Mouse (Mus musculus): Measurements from ENCODE around the gene Gm47841. TPM values are rescaled to one million over a fixed set of nuclear protein-coding genes. Genes with fewer than 3 reads are reported as not detected.

Gm47841 gene
- polyA plus RNA-seq, 1 experiment from 2014 or later = not detected

- Histone ChIP-seq H3K36me3 (ENCODE audit: control insufficient read depth, insufficient read depth, low read length) (no peaks in the 10 kb centered on the region), H3K9me3 (ENCODE audit: control insufficient read depth, low read length) (no peaks in the 10 kb centered on the region), H3K9ac (ENCODE audit: low read depth, low read length) (peak overlapping the region; percentile 82), H3K27ac (ENCODE audit: low read depth, low read length) (peak overlapping the region; percentile 71), H3K4me3 (ENCODE audit: low read length) (peak overlapping the region; percentile 68), H3K4me2 (ENCODE audit: low read length) (peak overlapping the region; percentile 90), H3K27me3 (replicated peaks; ENCODE audit: control insufficient read depth, insufficient read depth, low read length) (no peaks in the 10 kb centered on the region), H3K4me1 (ENCODE audit: control insufficient read depth, insufficient read depth, low read depth, low read length) (peaks cover 25% of the 10 kb centered on the region)
- peak; percentile 37 for ATAC-seq
- 6% methylated on average over 26 of the region's 26 CpGs for WGBS
Observed at GRCm38 (mm10) chr15:101076071-101077000, 29.1 kb upstream of the Gm47841 start.

GRCm38 (mm10) chr15:101075656-101076055, 28.5 kb upstream of the Gm47841 start:
- Histone ChIP-seq H3K36me3 (ENCODE audit: control insufficient read depth, insufficient read depth, low read length) (no peaks in the 10 kb centered on the region), H3K4me1 (ENCODE audit: control insufficient read depth, insufficient read depth, low read depth, low read length) (peaks cover 26% of the 10 kb centered on the region), H3K9ac (ENCODE audit: low read depth, low read length) (peak overlapping the region; percentile 82; the same call in 1 of the 2 replicates), H3K27me3 (replicated peaks; ENCODE audit: control insufficient read depth, insufficient read depth, low read length) (no peaks in the 10 kb centered on the region), H3K4me2 (ENCODE audit: low read length) (peak overlapping the region; percentile 90), H3K4me3 (ENCODE audit: low read length) (peak overlapping the region; percentile 68), H3K9me3 (ENCODE audit: control insufficient read depth, low read length) (no peaks in the 10 kb centered on the region), H3K27ac (ENCODE audit: low read depth, low read length) (peak overlapping the region; percentile 31; the same call in 1 of the 2 replicates)
- no peak for ATAC-seq
- WGBS = 20% methylated on average over 5 of the region's 5 CpGs

- no peaks in the 10 kb centered on the region for H3K27me3 ChIP-seq (replicated peaks; ENCODE audit: control insufficient read depth, insufficient read depth, low read length)
- H3K4me2 ChIP-seq (ENCODE audit: low read length) = no peak overlapping the region
- no peak overlapping the region for H3K9ac ChIP-seq (ENCODE audit: low read depth, low read length)
- H3K27ac ChIP-seq (ENCODE audit: low read depth, low read length) = no peak overlapping the region
- 62% methylated on average over 4 of the region's 4 CpGs for WGBS
- H3K4me1 ChIP-seq (ENCODE audit: control insufficient read depth, insufficient read depth, low read depth, low read length) = peaks cover 31% of the 10 kb centered on the region
- H3K36me3 ChIP-seq (ENCODE audit: control insufficient read depth, insufficient read depth, low read length) = no peaks in the 10 kb centered on the region
- no peak for ATAC-seq
- no peak overlapping the region for H3K4me3 ChIP-seq (ENCODE audit: low read length)
- H3K9me3 ChIP-seq (ENCODE audit: control insufficient read depth, low read length) = no peaks in the 10 kb centered on the region
Observed at GRCm38 (mm10) chr15:101075150-101075549, 28.0 kb upstream of the Gm47841 start.

- Histone ChIP-seq H3K27me3 (replicated peaks; ENCODE audit: control insufficient read depth, insufficient read depth, low read length) (no peaks in the 10 kb centered on the region), H3K9ac (ENCODE audit: low read depth, low read length) (no peak overlapping the region), H3K4me3 (ENCODE audit: low read length) (no peak overlapping the region), H3K9me3 (ENCODE audit: control insufficient read depth, low read length) (no peaks in the 10 kb centered on the region), H3K4me2 (ENCODE audit: low read length) (no peak overlapping the region), H3K36me3 (ENCODE audit: control insufficient read depth, insufficient read depth, low read length) (no peaks in the 10 kb centered on the region), H3K4me1 (ENCODE audit: control insufficient read depth, insufficient read depth, low read depth, low read length) (peaks cover 32% of the 10 kb centered on the region), H3K27ac (ENCODE audit: low read depth, low read length) (no peak overlapping the region)
- WGBS = 53% methylated on average over 5 of the region's 5 CpGs
- no peak for ATAC-seq
Observed at GRCm38 (mm10) chr15:101074067-101074466, 26.9 kb upstream of the Gm47841 start.

GRCm38 (mm10) chr15:101072736-101073135, 25.5 kb upstream of the Gm47841 start:
- whole genome bisulfite sequencing = 67% methylated on average over 2 of the region's 2 CpGs
- no peaks in the 10 kb centered on the region for H3K9me3 ChIP-seq (ENCODE audit: control insufficient read depth, low read length)
- no peaks in the 10 kb centered on the region for H3K27me3 ChIP-seq (replicated peaks; ENCODE audit: control insufficient read depth, insufficient read depth, low read length)
- no peak for ATAC-seq
- no peak overlapping the region for H3K4me2 ChIP-seq (ENCODE audit: low read length)
- H3K4me1 ChIP-seq (ENCODE audit: control insufficient read depth, insufficient read depth, low read depth, low read length) = peaks cover 27% of the 10 kb centered on the region
- no peaks in the 10 kb centered on the region for H3K36me3 ChIP-seq (ENCODE audit: control insufficient read depth, insufficient read depth, low read length)
- H3K9ac ChIP-seq (ENCODE audit: low read depth, low read length) = no peak overlapping the region
- no peak overlapping the region for H3K27ac ChIP-seq (ENCODE audit: low read depth, low read length)
- no peak overlapping the region for H3K4me3 ChIP-seq (ENCODE audit: low read length)

GRCm38 (mm10) chr15:101070762-101071161, 23.6 kb upstream of the Gm47841 start:
- no peak overlapping the region for H3K27ac ChIP-seq (ENCODE audit: low read depth, low read length)
- H3K4me1 ChIP-seq (ENCODE audit: control insufficient read depth, insufficient read depth, low read depth, low read length) = peaks cover 17% of the 10 kb centered on the region
- no peak overlapping the region for H3K9ac ChIP-seq (ENCODE audit: low read depth, low read length)
- no peak for ATAC-seq
- no peaks in the 10 kb centered on the region for H3K27me3 ChIP-seq (replicated peaks; ENCODE audit: control insufficient read depth, insufficient read depth, low read length)
- 44% methylated on average over 5 of the region's 5 CpGs for WGBS
- H3K4me3 ChIP-seq (ENCODE audit: low read length) = no peak overlapping the region
- H3K36me3 ChIP-seq (ENCODE audit: control insufficient read depth, insufficient read depth, low read length) = no peaks in the 10 kb centered on the region
- no peak overlapping the region for H3K4me2 ChIP-seq (ENCODE audit: low read length)
- no peaks in the 10 kb centered on the region for H3K9me3 ChIP-seq (ENCODE audit: control insufficient read depth, low read length)

GRCm38 (mm10) chr15:101069641-101070190, 22.5 kb upstream of the Gm47841 start:
- no peak overlapping the region for H3K4me2 ChIP-seq (ENCODE audit: low read length)
- no peaks in the 10 kb centered on the region for H3K27me3 ChIP-seq (replicated peaks; ENCODE audit: control insufficient read depth, insufficient read depth, low read length)
- H3K27ac ChIP-seq (ENCODE audit: low read depth, low read length) = no peak overlapping the region
- WGBS = 41% methylated on average over 9 of the region's 9 CpGs
- no peak for ATAC-seq
- H3K4me3 ChIP-seq (ENCODE audit: low read length) = no peak overlapping the region
- H3K4me1 ChIP-seq (ENCODE audit: control insufficient read depth, insufficient read depth, low read depth, low read length) = peaks cover 17% of the 10 kb centered on the region
- no peak overlapping the region for H3K9ac ChIP-seq (ENCODE audit: low read depth, low read length)
- H3K9me3 ChIP-seq (ENCODE audit: control insufficient read depth, low read length) = no peaks in the 10 kb centered on the region
- no peaks in the 10 kb centered on the region for H3K36me3 ChIP-seq (ENCODE audit: control insufficient read depth, insufficient read depth, low read length)

- Histone ChIP-seq H3K4me1 (ENCODE audit: control insufficient read depth, insufficient read depth, low read depth, low read length) (peaks cover 17% of the 10 kb centered on the region), H3K9ac (ENCODE audit: low read depth, low read length) (peak overlapping the region; percentile 13; the same call in 1 of the 2 replicates)
Observed at GRCm38 (mm10) chr15:101068671-101069070, 21.5 kb upstream of the Gm47841 start.

GRCm38 (mm10) chr15:101068029-101068428, 20.8 kb upstream of the Gm47841 start:
- no peak overlapping the region for H3K27ac ChIP-seq (ENCODE audit: low read depth, low read length)
- H3K27me3 ChIP-seq (replicated peaks; ENCODE audit: control insufficient read depth, insufficient read depth, low read length) = no peaks in the 10 kb centered on the region
- peaks cover 17% of the 10 kb centered on the region for H3K4me1 ChIP-seq (ENCODE audit: control insufficient read depth, insufficient read depth, low read depth, low read length)
- WGBS = 38% methylated on average over 3 of the region's 3 CpGs
- H3K4me3 ChIP-seq (ENCODE audit: low read length) = no peak overlapping the region
- no peak for ATAC-seq
- H3K36me3 ChIP-seq (ENCODE audit: control insufficient read depth, insufficient read depth, low read length) = no peaks in the 10 kb centered on the region
- H3K4me2 ChIP-seq (ENCODE audit: low read length) = no peak overlapping the region
- H3K9me3 ChIP-seq (ENCODE audit: control insufficient read depth, low read length) = no peaks in the 10 kb centered on the region
- no peak overlapping the region; the same call in 1 of the 2 replicates for H3K9ac ChIP-seq (ENCODE audit: low read depth, low read length)

More at GRCm38 (mm10) chr15:101068671-101069070, 21.5 kb upstream of the Gm47841 start:
- no peak overlapping the region for H3K4me2 ChIP-seq (ENCODE audit: low read length)
- H3K36me3 ChIP-seq (ENCODE audit: control insufficient read depth, insufficient read depth, low read length) = no peaks in the 10 kb centered on the region
- WGBS = 60% methylated on average over 4 of the region's 4 CpGs
- no peak for ATAC-seq
- H3K27ac ChIP-seq (ENCODE audit: low read depth, low read length) = no peak overlapping the region
- no peak overlapping the region for H3K4me3 ChIP-seq (ENCODE audit: low read length)
- no peaks in the 10 kb centered on the region for H3K9me3 ChIP-seq (ENCODE audit: control insufficient read depth, low read length)
- no peaks in the 10 kb centered on the region for H3K27me3 ChIP-seq (replicated peaks; ENCODE audit: control insufficient read depth, insufficient read depth, low read length)

Data from hindbrain, embryonic 16.5 days (tissue).